Mouse (Mus musculus) CD4-positive, CD25-positive, alpha-beta regulatory T cell, adult 4 months (primary cell): Measurements from ENCODE around the gene Gm7544. TPM values are rescaled to one million over a fixed set of nuclear protein-coding genes. Genes with fewer than 3 reads are reported as not detected.
"Not testable (repeated sequence)": the region's sequence is repeated elsewhere in the genome, so short reads cannot be mapped to it uniquely, and the experiment has no call there.

Experiments used
- ATAC-seq: one replicate; pipeline ENCODE4 v1.8.0; 2017
- polyA plus RNA-seq, 2 experiments: library from polyadenylated mRNA; unstranded; fragments of 100-300 nt; shearing (Covaris generic); gene quantifications; one replicate each; pipeline ENCODE4 v1.2.1; 2017

Gene Gm7544
- polyA plus RNA-seq, 2 experiments from 2014 or later: not detected

DNA sequence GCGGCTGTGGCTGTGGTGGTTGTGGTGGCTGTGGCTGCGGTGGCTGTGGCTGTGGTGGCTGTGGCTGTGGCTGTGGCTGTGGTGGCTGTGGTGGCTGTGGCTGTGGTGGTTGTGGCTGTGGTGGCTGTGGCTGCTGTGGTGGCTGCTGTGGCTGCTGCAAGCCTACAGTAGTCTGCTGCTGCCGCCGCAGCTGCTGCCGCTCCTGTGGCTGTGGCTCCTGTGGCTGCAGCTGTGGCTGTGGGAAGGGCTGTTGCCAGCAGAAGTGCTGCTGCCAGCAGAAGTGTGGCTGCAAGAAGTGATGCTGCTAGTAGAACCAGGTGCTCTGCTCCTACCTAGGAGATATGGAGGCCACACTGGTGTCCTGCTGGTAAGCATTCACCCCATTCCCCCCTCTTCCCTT, 42.4 kb downstream of the Gm7544 start:
- not testable (repeated sequence) for ATAC-seq

DNA sequence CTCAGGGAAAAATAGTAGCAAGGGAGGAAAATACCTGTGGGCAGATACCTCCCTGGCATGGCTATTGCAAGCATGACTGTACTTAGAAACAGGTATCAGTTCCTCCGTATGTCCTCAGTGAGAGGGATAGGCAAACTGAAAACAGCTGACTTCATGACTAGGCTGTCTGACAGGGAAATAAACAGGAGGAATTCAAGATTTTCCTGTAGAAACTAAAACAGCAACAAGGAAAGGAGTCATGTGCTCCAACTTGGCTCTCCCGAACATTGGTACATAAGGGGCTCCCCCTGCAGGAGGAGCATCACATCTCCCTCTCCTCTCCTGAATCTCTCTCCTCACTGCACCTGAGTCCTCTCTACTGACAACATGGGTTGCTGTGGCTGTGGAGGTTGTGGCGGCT, 42.8 kb downstream of the Gm7544 start, which contains the start of gene A030005L19Rik:
Gene A030005L19Rik, plus strand, starts transcription at position 301 of the 400 bp plus-strand sequence.
- no peak for ATAC-seq

DNA sequence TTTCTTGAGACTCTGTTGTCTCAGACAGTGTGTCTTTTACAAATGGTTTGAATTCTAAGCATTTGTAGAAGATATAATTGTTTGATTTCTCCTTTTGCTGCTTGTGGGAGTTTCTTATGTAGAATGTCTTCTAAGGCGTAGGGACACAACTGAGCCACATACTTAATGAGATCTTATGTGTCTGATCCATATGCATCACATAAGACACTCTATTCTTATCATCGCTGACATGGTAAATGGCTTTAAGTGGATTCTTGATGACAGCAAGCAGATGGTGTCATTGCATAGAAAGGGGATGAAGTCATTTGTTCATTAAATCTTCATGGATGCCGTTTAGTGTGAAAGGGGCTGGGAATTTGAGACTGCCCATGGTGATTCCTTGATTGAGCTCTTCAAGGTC, 49.9 kb downstream of the Gm7544 start:
- ATAC-seq: no peak

Other genes starting within 250 kb of the Gm7544 start
- gene Mff, start 231.1 kb downstream of the Gm7544 start, polyA plus RNA-seq: 100 to 1,000 TPM in 1 of 2 experiments, 10 to 100 TPM in 1; 82.4 to 102 TPM
- gene Tm4sf20, start 187.6 kb downstream of the Gm7544 start, polyA plus RNA-seq: 1 to 10 TPM in 1 of 2 experiments, under 1 TPM in 1; 0.43 to 1.4 TPM
- gene Gm47791, start 184.8 kb downstream of the Gm7544 start, polyA plus RNA-seq: not detected
- gene Agfg1, start 116.5 kb downstream of the Gm7544 start, polyA plus RNA-seq: 10 to 100 TPM; 18.8 to 32.8 TPM
- 1 to 10 TPM in 1 of 2 experiments, not detected in 1; 1.4 TPM for gene A030005L19Rik, start 42.7 kb downstream of the Gm7544 start, polyA plus RNA-seq
- gene A030014E15Rik, start 31.1 kb downstream of the Gm7544 start, polyA plus RNA-seq: not detected
- gene Gm6217, start 24.6 kb downstream of the Gm7544 start, polyA plus RNA-seq: not detected
- not detected for gene A030003K21Rik, start 12.6 kb downstream of the Gm7544 start, polyA plus RNA-seq
- not detected for gene Gm47955, start 4.3 kb upstream of the Gm7544 start, polyA plus RNA-seq
- not detected for gene Gm47959, start 44.5 kb upstream of the Gm7544 start, polyA plus RNA-seq
- not detected for gene Slc19a3, start 82.4 kb upstream of the Gm7544 start, polyA plus RNA-seq
- not detected for gene Krtap28-10, start 86.5 kb upstream of the Gm7544 start, polyA plus RNA-seq
- not detected for gene Gm47969, start 88.9 kb upstream of the Gm7544 start, polyA plus RNA-seq
- gene A030005K14Rik, start 103.4 kb upstream of the Gm7544 start, polyA plus RNA-seq: not detected
- not detected for gene Krtap28-13, start 104.9 kb upstream of the Gm7544 start, polyA plus RNA-seq
- gene Ccl20, start 160.8 kb upstream of the Gm7544 start, polyA plus RNA-seq: 1 to 10 TPM; 2.7 to 3.7 TPM
- not detected for gene Daw1, start 203.7 kb upstream of the Gm7544 start, polyA plus RNA-seq